Mouse (Mus musculus): ENCODE measurements at regions not wholly inside any gene's neighbourhood (a gene's known extent, or its start where the extent isn't known, plus 50 kb on each side); places are given as distances from the start of the nearest gene placed in this dataset.

DNA sequence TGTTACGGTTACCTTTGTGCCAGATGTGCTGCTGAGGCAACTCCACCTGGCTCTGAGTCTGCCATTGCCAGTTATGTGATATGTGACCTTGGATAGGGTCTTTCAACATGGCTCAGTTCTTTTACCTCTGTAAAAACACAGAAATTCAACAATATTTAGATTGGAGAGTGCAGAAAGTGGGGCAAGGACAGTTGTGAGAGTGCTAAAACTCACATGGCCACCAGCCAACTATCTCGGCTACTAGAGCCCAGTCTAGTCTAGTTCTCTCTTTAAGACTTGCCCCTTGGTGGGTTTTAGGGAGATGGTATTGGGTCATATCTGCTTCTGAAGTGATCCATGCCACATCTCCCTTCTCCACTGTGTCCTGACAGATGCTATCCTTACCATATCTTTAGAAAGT is 233.0 kb downstream of the Phf14 start:
- Histone ChIP-seq H3K4me1 (ENCODE audit: control insufficient read depth, insufficient read depth, low read length) (no peaks in the 10 kb centered on the region), H3K4me3 (replicated peaks; ENCODE audit: low read depth, low read length) (no peak overlapping the region), H3K9me3 (ENCODE audit: control insufficient read depth, low read length) (no peaks in the 10 kb centered on the region), H3K9ac (replicated peaks; ENCODE audit: low read length) (no peak overlapping the region), H3K36me3 (ENCODE audit: control insufficient read depth, insufficient read depth, low read length) (no peaks in the 10 kb centered on the region), H3K27ac (replicated peaks; ENCODE audit: low read depth, low read length) (no peak overlapping the region), H3K4me2 (ENCODE audit: low read length) (no peak overlapping the region), H3K27me3 (ENCODE audit: control insufficient read depth, insufficient read depth, low read length) (no peaks in the 10 kb centered on the region)
- no peak for DNase-seq
- ATAC-seq (ENCODE audit: low FRiP score, low TSS enrichment) = no peak
- WGBS = 91% methylated on average over 2 of the region's 2 CpGs

- Histone ChIP-seq H3K9ac (replicated peaks; ENCODE audit: low read length) (no peak overlapping the region), H3K9me3 (ENCODE audit: control insufficient read depth, low read length) (no peaks in the 10 kb centered on the region), H3K4me1 (ENCODE audit: control insufficient read depth, insufficient read depth, low read length) (no peaks in the 10 kb centered on the region), H3K27me3 (ENCODE audit: control insufficient read depth, insufficient read depth, low read length) (no peaks in the 10 kb centered on the region), H3K4me2 (ENCODE audit: low read length) (no peak overlapping the region), H3K36me3 (ENCODE audit: control insufficient read depth, insufficient read depth, low read length) (no peaks in the 10 kb centered on the region), H3K4me3 (replicated peaks; ENCODE audit: low read depth, low read length) (no peak overlapping the region), H3K27ac (replicated peaks; ENCODE audit: low read depth, low read length) (no peak overlapping the region)
- WGBS = 66% methylated on average over 3 of the region's 3 CpGs
- ATAC-seq (ENCODE audit: low FRiP score, low TSS enrichment) (no peak), DNase-seq (peak; percentile 21)
These were observed 237.6 kb downstream of the Phf14 start for GRCm38 (mm10) chr6:12145216-12145615.

DNA sequence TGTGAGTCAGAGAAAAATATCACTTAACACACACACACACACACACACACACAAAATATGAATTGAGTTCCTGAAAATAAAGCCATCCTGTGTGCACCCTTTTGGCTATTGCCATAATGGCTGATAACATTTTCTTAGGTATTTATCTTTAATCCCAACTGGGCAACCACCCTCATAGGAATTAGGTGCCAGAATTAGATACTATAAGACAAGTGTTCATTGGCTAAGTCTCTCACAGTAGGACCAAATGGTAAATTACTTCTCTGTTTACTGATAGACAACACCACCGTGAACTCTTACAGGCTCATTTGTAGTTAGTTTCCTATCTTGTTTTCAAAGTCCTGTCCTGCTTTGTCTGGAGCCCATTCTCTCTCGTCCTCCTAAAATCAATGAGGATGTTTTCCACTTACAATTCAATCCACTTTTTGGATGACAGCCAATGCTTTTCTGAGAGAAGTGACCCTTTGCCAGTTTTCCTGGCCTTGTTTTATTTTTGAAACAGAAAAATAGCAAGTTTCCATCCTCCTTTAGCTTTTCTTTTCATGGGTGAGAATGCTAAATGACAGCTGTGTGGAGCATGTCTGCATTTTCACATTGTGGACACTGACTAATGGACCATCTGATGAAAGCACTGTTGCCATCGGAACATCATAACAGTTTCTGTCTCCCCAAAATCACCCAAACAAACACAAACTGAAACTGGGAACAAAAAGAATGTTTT is 243.2 kb downstream of the Phf14 start:
- Histone ChIP-seq H3K27ac (replicated peaks; ENCODE audit: low read depth, low read length) (no peak overlapping the region), H3K4me1 (ENCODE audit: control insufficient read depth, insufficient read depth, low read length) (no peaks in the 10 kb centered on the region), H3K36me3 (ENCODE audit: control insufficient read depth, insufficient read depth, low read length) (no peaks in the 10 kb centered on the region), H3K9ac (replicated peaks; ENCODE audit: low read length) (no peak overlapping the region), H3K4me3 (replicated peaks; ENCODE audit: low read depth, low read length) (no peak overlapping the region), H3K27me3 (ENCODE audit: control insufficient read depth, insufficient read depth, low read length) (no peaks in the 10 kb centered on the region), H3K4me2 (ENCODE audit: low read length) (no peak overlapping the region), H3K9me3 (ENCODE audit: control insufficient read depth, low read length) (no peaks in the 10 kb centered on the region)
- WGBS = 49% methylated on average over 3 of the region's 3 CpGs
- DNase-seq (peak; percentile 34), ATAC-seq (ENCODE audit: low FRiP score, low TSS enrichment) (no peak)

DNA sequence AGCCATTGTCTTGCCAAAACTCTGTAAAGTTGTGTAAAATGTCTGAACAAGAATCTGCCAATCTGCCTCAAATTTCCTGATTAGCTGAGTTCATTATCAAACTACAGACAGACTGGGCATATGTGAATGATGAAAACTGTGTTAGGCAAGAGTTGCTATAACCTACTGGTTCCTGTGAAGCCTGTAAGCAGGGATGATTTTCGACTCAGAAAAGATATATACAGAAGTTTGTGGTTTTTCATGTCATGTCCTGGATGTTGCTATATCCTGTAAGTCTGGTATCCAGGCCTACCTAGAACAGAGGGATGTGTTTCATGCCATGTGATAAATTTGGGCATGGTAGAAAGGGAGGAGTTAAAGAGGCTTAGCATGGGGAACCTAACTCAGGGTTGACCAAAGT is 256.4 kb downstream of the Phf14 start:
- H3K36me3 ChIP-seq (ENCODE audit: control insufficient read depth, insufficient read depth, low read length) = no peaks in the 10 kb centered on the region
- H3K4me1 ChIP-seq (ENCODE audit: control insufficient read depth, insufficient read depth, low read length) = no peaks in the 10 kb centered on the region
- ATAC-seq (ENCODE audit: low FRiP score, low TSS enrichment) (no peak), DNase-seq (no peak)
- H3K27me3 ChIP-seq (ENCODE audit: control insufficient read depth, insufficient read depth, low read length) = no peaks in the 10 kb centered on the region
- H3K9ac ChIP-seq (replicated peaks; ENCODE audit: low read length) = no peak overlapping the region
- H3K27ac ChIP-seq (replicated peaks; ENCODE audit: low read depth, low read length) = no peak overlapping the region
- H3K4me3 ChIP-seq (replicated peaks; ENCODE audit: low read depth, low read length) = no peak overlapping the region
- WGBS = 80% methylated on average over 1 of the region's 1 CpGs
- H3K4me2 ChIP-seq (ENCODE audit: low read length) = no peak overlapping the region
- H3K9me3 ChIP-seq (ENCODE audit: control insufficient read depth, low read length) = no peaks in the 10 kb centered on the region

DNA sequence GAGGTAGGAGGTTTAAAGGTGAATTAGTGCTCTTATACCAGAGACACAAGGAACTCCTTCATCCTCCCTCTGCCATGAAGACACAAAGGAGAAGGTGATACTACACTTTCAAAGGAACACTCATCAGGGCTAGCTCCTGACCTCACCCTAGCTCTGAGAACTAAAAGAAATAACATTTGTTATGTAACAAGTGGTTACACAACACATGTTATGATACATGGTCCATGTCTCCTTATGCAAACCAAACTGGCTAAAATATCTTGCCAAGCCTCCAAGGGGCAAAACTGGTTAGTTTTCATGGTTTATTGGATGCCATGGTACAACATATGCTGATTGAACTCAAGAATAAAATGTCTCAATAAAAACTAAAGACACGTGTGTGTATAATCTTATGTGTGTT is 260.9 kb downstream of the Phf14 start:
- no peaks in the 10 kb centered on the region for H3K27me3 ChIP-seq (ENCODE audit: control insufficient read depth, insufficient read depth, low read length)
- no peak overlapping the region for H3K4me2 ChIP-seq (ENCODE audit: low read length)
- ATAC-seq (ENCODE audit: low FRiP score, low TSS enrichment) = no peak
- H3K9me3 ChIP-seq (ENCODE audit: control insufficient read depth, low read length) = no peaks in the 10 kb centered on the region
- no peaks in the 10 kb centered on the region for H3K36me3 ChIP-seq (ENCODE audit: control insufficient read depth, insufficient read depth, low read length)
- H3K9ac ChIP-seq (replicated peaks; ENCODE audit: low read length) = no peak overlapping the region
- WGBS = 93% methylated on average over 1 of the region's 1 CpGs
- DNase-seq = no peak
- no peaks in the 10 kb centered on the region for H3K4me1 ChIP-seq (ENCODE audit: control insufficient read depth, insufficient read depth, low read length)
- H3K4me3 ChIP-seq (replicated peaks; ENCODE audit: low read depth, low read length) = no peak overlapping the region
- no peak overlapping the region for H3K27ac ChIP-seq (replicated peaks; ENCODE audit: low read depth, low read length)

DNA sequence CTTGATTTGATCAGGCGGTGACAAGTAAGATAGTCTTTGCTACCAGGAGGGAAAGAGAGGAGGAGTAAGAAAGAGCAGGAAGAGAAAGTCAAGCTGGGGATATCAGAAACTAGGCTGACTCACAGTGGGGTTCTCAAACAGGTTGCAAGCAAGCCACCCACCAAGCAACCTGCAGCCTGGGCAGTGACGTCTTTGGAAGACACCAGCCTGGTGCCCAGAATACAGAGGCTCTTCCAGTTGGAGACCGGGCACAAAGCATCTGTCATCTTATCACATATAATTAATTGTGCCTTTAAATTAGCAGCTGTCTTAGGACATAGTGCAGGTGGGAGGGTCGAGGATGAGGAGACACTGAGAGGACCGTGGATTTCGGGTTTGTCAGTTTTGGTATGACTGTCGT is 261.8 kb downstream of the Phf14 start:
- H3K36me3 ChIP-seq (ENCODE audit: control insufficient read depth, insufficient read depth, low read length) = no peaks in the 10 kb centered on the region
- H3K27ac ChIP-seq (replicated peaks; ENCODE audit: low read depth, low read length) = no peak overlapping the region
- no peaks in the 10 kb centered on the region for H3K4me1 ChIP-seq (ENCODE audit: control insufficient read depth, insufficient read depth, low read length)
- ATAC-seq (ENCODE audit: low FRiP score, low TSS enrichment) (no peak), DNase-seq (no peak)
- no peak overlapping the region for H3K4me3 ChIP-seq (replicated peaks; ENCODE audit: low read depth, low read length)
- no peak overlapping the region for H3K4me2 ChIP-seq (ENCODE audit: low read length)
- no peaks in the 10 kb centered on the region for H3K27me3 ChIP-seq (ENCODE audit: control insufficient read depth, insufficient read depth, low read length)
- 81% methylated on average over 7 of the region's 7 CpGs for WGBS
- no peaks in the 10 kb centered on the region for H3K9me3 ChIP-seq (ENCODE audit: control insufficient read depth, low read length)
- no peak overlapping the region for H3K9ac ChIP-seq (replicated peaks; ENCODE audit: low read length)

- Histone ChIP-seq H3K4me2 (ENCODE audit: low read length) (no peak overlapping the region), H3K4me3 (replicated peaks; ENCODE audit: low read depth, low read length) (no peak overlapping the region), H3K27me3 (ENCODE audit: control insufficient read depth, insufficient read depth, low read length) (no peaks in the 10 kb centered on the region), H3K27ac (replicated peaks; ENCODE audit: low read depth, low read length) (no peak overlapping the region), H3K9ac (replicated peaks; ENCODE audit: low read length) (no peak overlapping the region), H3K9me3 (ENCODE audit: control insufficient read depth, low read length) (no peaks in the 10 kb centered on the region; the same call in 1 of the 2 replicates), H3K4me1 (ENCODE audit: control insufficient read depth, insufficient read depth, low read length) (no peaks in the 10 kb centered on the region), H3K36me3 (ENCODE audit: control insufficient read depth, insufficient read depth, low read length) (no peaks in the 10 kb centered on the region)
- ATAC-seq (ENCODE audit: low FRiP score, low TSS enrichment) (no peak), DNase-seq (no peak)
- WGBS = 92% methylated on average over 4 of the region's 4 CpGs
These were observed 263.1 kb downstream of the Phf14 start for GRCm38 (mm10) chr6:12170722-12171121.

- WGBS = 78% methylated on average over 2 of the region's 2 CpGs
- no peaks in the 10 kb centered on the region for H3K36me3 ChIP-seq (ENCODE audit: control insufficient read depth, insufficient read depth, low read length)
These were observed 263.6 kb downstream of the Phf14 start for GRCm38 (mm10) chr6:12171189-12171588.

DNA sequence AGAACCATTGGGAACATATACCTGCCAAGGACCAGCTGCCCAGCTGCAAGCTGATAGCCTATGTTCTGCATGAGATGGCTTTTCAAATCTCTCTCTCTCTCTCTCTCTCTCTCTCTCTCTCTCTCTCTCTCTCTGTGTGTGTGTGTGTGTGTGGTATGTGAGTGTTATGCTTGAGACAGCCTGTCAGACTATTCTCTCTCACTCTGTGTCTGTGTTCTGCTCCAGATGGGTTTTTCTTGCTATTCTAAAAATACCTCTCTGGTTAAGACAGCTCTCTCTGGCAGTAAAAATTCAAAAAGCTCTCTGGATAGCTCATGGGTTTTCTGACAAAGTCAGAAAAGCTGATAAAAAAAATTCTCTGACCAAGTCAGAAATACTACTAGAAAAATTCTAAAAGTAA is 270.4 kb downstream of the Phf14 start:
- no peak overlapping the region for H3K27ac ChIP-seq (replicated peaks; ENCODE audit: low read depth, low read length)
- DNase-seq (no peak), ATAC-seq (ENCODE audit: low FRiP score, low TSS enrichment) (no peak)

More at GRCm38 (mm10) chr6:12171189-12171588, 263.6 kb downstream of the Phf14 start:
- Histone ChIP-seq H3K27me3 (ENCODE audit: control insufficient read depth, insufficient read depth, low read length) (no peaks in the 10 kb centered on the region), H3K4me2 (ENCODE audit: low read length) (no peak overlapping the region), H3K4me3 (replicated peaks; ENCODE audit: low read depth, low read length) (no peak overlapping the region), H3K9me3 (ENCODE audit: control insufficient read depth, low read length) (no peaks in the 10 kb centered on the region; the same call in 1 of the 2 replicates), H3K4me1 (ENCODE audit: control insufficient read depth, insufficient read depth, low read length) (no peaks in the 10 kb centered on the region), H3K9ac (replicated peaks; ENCODE audit: low read length) (no peak overlapping the region), H3K27ac (replicated peaks; ENCODE audit: low read depth, low read length) (no peak overlapping the region)
- ATAC-seq (ENCODE audit: low FRiP score, low TSS enrichment) (no peak), DNase-seq (no peak)

More for the DNA sequence above, 270.4 kb downstream of the Phf14 start:
- Histone ChIP-seq H3K4me2 (ENCODE audit: low read length) (no peak overlapping the region), H3K4me3 (replicated peaks; ENCODE audit: low read depth, low read length) (no peak overlapping the region), H3K9me3 (ENCODE audit: control insufficient read depth, low read length) (no peaks in the 10 kb centered on the region; the same call in 1 of the 2 replicates), H3K4me1 (ENCODE audit: control insufficient read depth, insufficient read depth, low read length) (no peaks in the 10 kb centered on the region), H3K9ac (replicated peaks; ENCODE audit: low read length) (no peak overlapping the region), H3K27me3 (ENCODE audit: control insufficient read depth, insufficient read depth, low read length) (no peaks in the 10 kb centered on the region), H3K36me3 (ENCODE audit: control insufficient read depth, insufficient read depth, low read length) (no peaks in the 10 kb centered on the region)

All from midbrain, embryonic 14.5 days (tissue).